Mouse (Mus musculus): ENCODE results near the gene Yif1b. TPM values are rescaled to one million over a fixed set of nuclear protein-coding genes. Genes with fewer than 3 reads are reported as not detected.

Gene Yif1b
- total and polyA plus RNA-seq, 3 experiments = 94.8 to 143 TPM; not detected in 1

DNA sequence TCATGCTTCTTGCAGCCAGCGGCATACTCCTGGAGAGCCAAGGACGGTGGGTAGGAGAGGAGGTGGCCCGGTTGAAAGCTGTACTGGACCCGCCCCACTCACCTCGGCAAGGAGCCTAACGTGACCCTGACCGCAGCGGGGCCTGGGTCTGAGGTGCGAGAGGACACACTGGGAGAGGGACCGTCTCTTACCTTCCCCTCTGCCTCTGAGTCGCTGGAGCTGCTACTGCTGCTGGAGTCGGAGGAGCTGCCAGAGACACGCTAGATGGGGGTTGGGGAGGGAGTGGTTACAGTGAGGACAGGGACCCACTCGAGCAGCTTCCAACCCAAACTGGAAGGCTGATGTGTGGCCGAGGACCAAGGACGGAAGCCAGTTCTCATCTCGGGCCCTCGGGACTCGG lies 9.6 kb downstream of the Yif1b start:
- TF ChIP-seq POLR2AphosphoS2 (IDR thresholded peaks at IDR 0.05; ENCODE audit: low read length) (no peak), MYB (IDR thresholded peaks at IDR 0.05; ENCODE audit: low read depth, low read length) (no peak), SIN3A (IDR thresholded peaks at IDR 0.05; ENCODE audit: low read length) (no peak), KAT2A (conservative IDR thresholded peaks at IDR 0.05; ENCODE audit: low read depth, low read length) (no peak), MXI1 (IDR thresholded peaks at IDR 0.05; ENCODE audit: low read depth, low read length) (no peak), BHLHE40 (IDR thresholded peaks at IDR 0.05; ENCODE audit: borderline replicate concordance, low read depth, low read length) (no peak), RAD21 (IDR thresholded peaks at IDR 0.05; ENCODE audit: low read depth, low read length) (no peak), UBTF (IDR thresholded peaks at IDR 0.05; ENCODE audit: borderline replicate concordance, insufficient read depth, low read depth, low read length) (no peak), HCFC1 (IDR thresholded peaks at IDR 0.05; ENCODE audit: low read depth, low read length) (no peak), TCF12 (IDR thresholded peaks at IDR 0.05; ENCODE audit: low read depth, low read length) (no peak), ZMIZ1 (IDR thresholded peaks at IDR 0.05; ENCODE audit: low read depth, low read length) (no peak), ZC3H11A (IDR thresholded peaks at IDR 0.05; ENCODE audit: low read depth, low read length) (no peak)
- no peak overlapping the region for H3K9ac ChIP-seq (ENCODE audit: control insufficient read depth, low read depth, low read length, poor library complexity, severe bottlenecking)
- H3K9me3 ChIP-seq (replicated peaks; ENCODE audit: insufficient read depth, low read length) = no peaks in the 10 kb centered on the region
- no peaks in the 10 kb centered on the region for H3K27me3 ChIP-seq (ENCODE audit: control insufficient read depth in 1 of 2, insufficient read depth in 2 of 2, low read length in 2 of 2)
- no peaks in the 10 kb centered on the region for H3K36me3 ChIP-seq (ENCODE audit: control insufficient read depth in 1 of 2, insufficient read depth in 2 of 2, low read length in 2 of 2)
- H3K4me3 ChIP-seq (ENCODE audit: control insufficient read depth in 1 of 2, insufficient read depth in 1 of 2, low read depth in 2 of 2, low read length in 2 of 2) = no peak overlapping the region
- no peak overlapping the region for H3K27ac ChIP-seq (ENCODE audit: control insufficient read depth, low read depth, low read length)
- no peaks in the 10 kb centered on the region for H3K4me1 ChIP-seq (ENCODE audit: control insufficient read depth in 1 of 2, insufficient read depth in 2 of 2, low read length in 2 of 2)
- no peaks in the 10 kb centered on the region for H3K79me2 ChIP-seq (ENCODE audit: control insufficient read depth, insufficient read depth, low read length, poor library complexity)
- DNase-seq (ENCODE audit: low read depth, low spot score) = no peak

DNA sequence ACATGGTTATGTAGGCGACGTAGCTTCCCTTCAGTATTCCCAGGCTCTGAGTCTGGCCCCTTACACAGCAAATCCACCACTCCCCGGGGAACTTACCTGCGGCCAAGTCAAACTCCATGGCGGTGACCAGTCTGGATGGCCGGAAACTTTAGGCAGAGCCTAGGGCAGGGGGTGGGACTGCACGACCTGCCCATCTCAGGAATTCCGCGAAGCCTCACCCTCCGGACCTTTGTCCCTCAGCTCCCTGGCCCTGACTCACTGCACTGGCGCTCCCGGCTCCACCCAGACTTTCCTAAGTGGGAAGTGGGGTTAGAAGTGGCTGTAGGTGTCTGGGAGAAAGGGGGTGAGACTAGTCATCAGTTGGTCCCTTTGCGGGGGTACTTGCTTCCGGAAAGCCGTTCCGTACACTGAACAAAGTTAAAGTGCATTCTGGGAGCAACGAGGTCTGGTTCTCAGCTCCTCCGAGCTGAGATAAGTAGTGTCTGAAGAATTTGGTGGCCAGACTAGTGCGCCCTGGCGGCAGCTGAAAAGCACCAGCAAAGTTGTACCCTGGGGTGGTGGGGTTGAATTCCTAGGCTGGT lies 10.2 kb downstream of the Yif1b start, which contains the start of gene 2200002D01Rik:
Gene 2200002D01Rik, minus strand, starts transcription at position 206 of the 581 bp plus-strand sequence.
- Histone ChIP-seq H3K4me1 (ENCODE audit: control insufficient read depth in 1 of 2, insufficient read depth in 2 of 2, low read length in 2 of 2) (no peaks in the 10 kb centered on the region), H3K27ac (ENCODE audit: control insufficient read depth, low read depth, low read length) (no peak within 1 kb of the TSS)
- no peak for DNase-seq (ENCODE audit: low read depth, low spot score)

More for the DNA sequence above, 10.2 kb downstream of the Yif1b start, which contains the start of gene 2200002D01Rik:
- Histone ChIP-seq H3K27me3 (ENCODE audit: control insufficient read depth in 1 of 2, insufficient read depth in 2 of 2, low read length in 2 of 2) (no peaks in the 10 kb centered on the region), H3K9ac (ENCODE audit: control insufficient read depth, low read depth, low read length, poor library complexity, severe bottlenecking) (no peak within 1 kb of the TSS), H3K9me3 (replicated peaks; ENCODE audit: insufficient read depth, low read length) (no peaks in the 10 kb centered on the region), H3K36me3 (ENCODE audit: control insufficient read depth in 1 of 2, insufficient read depth in 2 of 2, low read length in 2 of 2) (no peaks in the 10 kb centered on the region), H3K4me3 (ENCODE audit: control insufficient read depth in 1 of 2, insufficient read depth in 1 of 2, low read depth in 2 of 2, low read length in 2 of 2) (no peak within 1 kb of the TSS), H3K79me2 (ENCODE audit: control insufficient read depth, insufficient read depth, low read length, poor library complexity) (no peaks in the 10 kb centered on the region)
- TF ChIP-seq MEF2A (IDR thresholded peaks at IDR 0.05; ENCODE audit: extremely low read depth, insufficient replicate concordance, low read depth, low read length, poor library complexity, severe bottlenecking) (no peak), E2F4 (IDR thresholded peaks at IDR 0.05; ENCODE audit: borderline replicate concordance, low read depth, low read length) (no peak), POLR2AphosphoS5 (IDR thresholded peaks at IDR 0.05; ENCODE audit: borderline replicate concordance, low read depth, low read length) (no peak), ZMIZ1 (IDR thresholded peaks at IDR 0.05; ENCODE audit: low read depth, low read length) (no peak), GABPA (IDR thresholded peaks at IDR 0.05; ENCODE audit: low read depth, low read length) (no peak), EP300 (IDR thresholded peaks at IDR 0.05; ENCODE audit: low read depth in 1 of 2, low read length in 2 of 2) (no peak), USF2 (IDR thresholded peaks at IDR 0.05; ENCODE audit: borderline replicate concordance in 1 of 2, insufficient read depth in 1 of 2, low read depth in 1 of 2, low read length in 2 of 2) (no peak), ELF1 (IDR thresholded peaks at IDR 0.05; ENCODE audit: low read depth, low read length) (no peak), BHLHE40 (IDR thresholded peaks at IDR 0.05; ENCODE audit: borderline replicate concordance, low read depth, low read length) (no peak), POLR2AphosphoS2 (IDR thresholded peaks at IDR 0.05; ENCODE audit: low read length) (no peak), MAX (IDR thresholded peaks at IDR 0.05; ENCODE audit: low read length) (no peak), MYC (IDR thresholded peaks at IDR 0.05; ENCODE audit: low read depth, low read length) (no peak), UBTF (IDR thresholded peaks at IDR 0.05; ENCODE audit: borderline replicate concordance, insufficient read depth, low read depth, low read length) (no peak), TAL1 (IDR thresholded peaks at IDR 0.05; ENCODE audit: low read length) (no peak), KAT2A (conservative IDR thresholded peaks at IDR 0.05; ENCODE audit: low read depth, low read length) (no peak)
